Mouse (Mus musculus): ENCODE measurements at regions not wholly inside any gene's neighbourhood (a gene's known extent, or its start where the extent isn't known, plus 50 kb on each side); places are given as distances from the start of the nearest gene placed in this dataset.

DNA sequence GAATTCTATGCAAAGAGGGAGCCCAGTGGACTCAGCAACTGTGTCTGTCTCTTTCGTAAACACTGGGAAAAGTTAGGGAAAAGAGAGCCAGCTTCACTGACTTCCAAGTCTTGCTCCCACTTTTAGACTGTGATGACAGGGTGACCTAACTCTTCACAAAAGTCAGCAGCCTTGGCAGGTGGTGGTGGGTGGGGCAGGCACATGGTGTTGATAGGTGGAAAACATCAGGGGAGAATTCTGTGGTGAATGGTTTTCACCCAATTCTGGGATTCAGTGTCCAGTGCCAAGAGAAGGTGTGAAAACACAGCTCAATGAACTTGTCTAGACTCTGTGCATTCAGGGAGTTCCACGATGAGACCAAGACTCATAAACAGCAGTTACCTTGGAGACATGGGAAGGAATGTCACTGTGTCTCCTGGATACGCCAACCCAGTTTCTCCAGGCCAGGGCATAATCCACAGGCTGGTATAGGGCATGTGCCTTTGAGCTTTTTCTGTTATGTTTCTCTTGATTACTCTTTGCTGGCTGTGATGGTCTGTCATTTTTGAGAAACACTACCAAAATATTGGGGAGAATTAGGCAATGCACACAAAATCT, 238.9 kb upstream of the Ednra start:
- no peaks in the 10 kb centered on the region for H3K4me1 ChIP-seq (ENCODE audit: control insufficient read depth, insufficient read depth, low read length)
- H3K27me3 ChIP-seq (ENCODE audit: control insufficient read depth, insufficient read depth, low read length, poor library complexity, severe bottlenecking), result no peaks in the 10 kb centered on the region; the same call in 1 of the 2 replicates
- H3K9me3 ChIP-seq (replicated peaks; ENCODE audit: control insufficient read depth, insufficient read depth, low read length, poor library complexity, severe bottlenecking), result peaks cover 5% of the 10 kb centered on the region; the same call in 1 of the 2 replicates
- H3K9ac ChIP-seq (ENCODE audit: low read depth, poor library complexity, severe bottlenecking), result no peak overlapping the region
- H3K4me3 ChIP-seq (ENCODE audit: low read depth, low read length), result no peak overlapping the region
- TF ChIP-seq EP300 (IDR thresholded peaks at IDR 0.05; ENCODE audit: insufficient read depth, low read depth, low read length) (no peak), CTCF (IDR thresholded peaks at IDR 0.05; ENCODE audit: low read depth, low read length) (no peak), POLR2A (IDR thresholded peaks at IDR 0.05; ENCODE audit: insufficient read depth, low read length) (no peak)
- H3K27ac ChIP-seq (ENCODE audit: insufficient read depth, low read length), result no peak overlapping the region
- no peaks in the 10 kb centered on the region for H3K36me3 ChIP-seq (ENCODE audit: control insufficient read depth, insufficient read depth, low read length, poor library complexity, severe bottlenecking)

DNA sequence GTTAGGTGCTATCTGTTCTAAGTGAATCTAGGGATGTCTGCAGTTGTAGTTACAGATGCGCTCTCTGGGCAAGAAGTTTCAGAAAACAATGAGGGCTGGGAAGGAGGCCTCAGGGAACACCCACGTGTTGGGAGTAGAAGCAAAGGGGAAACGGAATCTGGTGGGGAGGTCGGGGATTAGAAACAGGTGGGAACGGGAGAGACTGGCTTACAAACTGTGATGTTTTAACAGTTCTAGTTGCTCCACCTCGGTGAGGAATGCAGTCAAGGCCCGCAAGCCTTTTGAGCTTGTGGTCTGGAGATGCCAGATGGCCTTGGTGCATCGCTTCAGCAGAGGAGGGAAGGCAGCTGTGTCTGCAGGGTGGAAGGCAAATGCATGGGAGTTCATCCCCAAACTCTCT, 242.7 kb upstream of the Ttc29 start:
- Histone ChIP-seq H3K4me1 (ENCODE audit: control insufficient read depth, insufficient read depth, low read length) (no peaks in the 10 kb centered on the region), H3K9ac (ENCODE audit: low read depth, poor library complexity, severe bottlenecking) (no peak overlapping the region), H3K4me3 (ENCODE audit: low read depth, low read length) (no peak overlapping the region), H3K36me3 (ENCODE audit: control insufficient read depth, insufficient read depth, low read length, poor library complexity, severe bottlenecking) (no peaks in the 10 kb centered on the region), H3K27me3 (ENCODE audit: control insufficient read depth, insufficient read depth, low read length, poor library complexity, severe bottlenecking) (no peaks in the 10 kb centered on the region), H3K27ac (ENCODE audit: insufficient read depth, low read length) (no peak overlapping the region), H3K9me3 (replicated peaks; ENCODE audit: control insufficient read depth, insufficient read depth, low read length, poor library complexity, severe bottlenecking) (peaks cover 5% of the 10 kb centered on the region; the same call in 1 of the 2 replicates)
- TF ChIP-seq POLR2A (IDR thresholded peaks at IDR 0.05; ENCODE audit: insufficient read depth, low read length), result no peak
- TF ChIP-seq CTCF (IDR thresholded peaks at IDR 0.05; ENCODE audit: low read depth, low read length), result no peak
- no peak for TF ChIP-seq EP300 (IDR thresholded peaks at IDR 0.05; ENCODE audit: insufficient read depth, low read depth, low read length)

DNA sequence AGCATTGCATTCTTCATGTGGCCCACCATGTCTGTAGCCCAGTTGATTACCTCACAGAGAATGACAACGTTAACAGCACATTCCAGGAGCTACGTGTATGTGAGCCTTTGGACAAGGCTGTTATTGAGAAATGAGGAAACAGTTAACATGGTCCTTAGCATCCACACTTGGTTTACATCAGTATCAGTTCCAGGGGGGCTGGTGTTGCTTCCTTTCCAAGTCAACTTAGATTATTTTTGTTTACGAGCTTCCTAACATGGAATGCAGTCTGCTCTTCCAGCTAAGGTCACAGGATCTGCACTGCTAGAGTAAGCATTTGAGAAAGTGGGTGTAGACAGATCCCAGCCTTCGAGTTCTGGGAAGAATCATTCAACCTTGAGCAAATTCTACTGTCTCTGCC, 239.4 kb upstream of the Ttc29 start:
- H3K27me3 ChIP-seq (ENCODE audit: control insufficient read depth, insufficient read depth, low read length, poor library complexity, severe bottlenecking), result no peaks in the 10 kb centered on the region
- no peaks in the 10 kb centered on the region for H3K9me3 ChIP-seq (replicated peaks; ENCODE audit: control insufficient read depth, insufficient read depth, low read length, poor library complexity, severe bottlenecking)
- no peak overlapping the region for H3K27ac ChIP-seq (ENCODE audit: insufficient read depth, low read length)
- H3K4me1 ChIP-seq (ENCODE audit: control insufficient read depth, insufficient read depth, low read length), result no peaks in the 10 kb centered on the region
- no peaks in the 10 kb centered on the region for H3K36me3 ChIP-seq (ENCODE audit: control insufficient read depth, insufficient read depth, low read length, poor library complexity, severe bottlenecking)
- TF ChIP-seq CTCF (IDR thresholded peaks at IDR 0.05; ENCODE audit: low read depth, low read length), result no peak
- TF ChIP-seq EP300 (IDR thresholded peaks at IDR 0.05; ENCODE audit: insufficient read depth, low read depth, low read length), result no peak
- no peak for TF ChIP-seq POLR2A (IDR thresholded peaks at IDR 0.05; ENCODE audit: insufficient read depth, low read length)
- no peak overlapping the region for H3K4me3 ChIP-seq (ENCODE audit: low read depth, low read length)
- H3K9ac ChIP-seq (ENCODE audit: low read depth, poor library complexity, severe bottlenecking), result no peak overlapping the region

DNA sequence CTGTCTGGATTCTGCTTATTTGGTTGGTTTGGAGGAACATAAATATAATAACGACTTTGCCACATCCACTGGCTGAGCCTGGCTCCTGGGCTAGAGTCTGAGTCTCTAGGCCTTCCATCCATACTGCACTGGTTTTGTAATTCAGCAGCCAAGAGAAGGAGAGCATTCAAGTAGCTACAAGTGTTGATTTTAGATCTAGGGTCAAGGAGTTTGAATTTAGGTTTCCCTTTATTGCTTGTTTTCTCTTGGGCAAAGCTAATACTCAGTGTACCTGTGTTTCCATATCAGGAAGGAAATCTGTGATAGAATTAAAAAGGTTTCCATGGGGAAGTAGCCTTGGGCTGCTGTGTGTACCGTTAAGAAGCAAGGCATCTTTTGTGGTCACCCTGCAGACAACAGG, 234.0 kb upstream of the Ttc29 start:
- no peak overlapping the region for H3K27ac ChIP-seq (ENCODE audit: insufficient read depth, low read length)
- no peaks in the 10 kb centered on the region for H3K9me3 ChIP-seq (replicated peaks; ENCODE audit: control insufficient read depth, insufficient read depth, low read length, poor library complexity, severe bottlenecking)
- H3K4me1 ChIP-seq (ENCODE audit: control insufficient read depth, insufficient read depth, low read length), result no peaks in the 10 kb centered on the region

DNA sequence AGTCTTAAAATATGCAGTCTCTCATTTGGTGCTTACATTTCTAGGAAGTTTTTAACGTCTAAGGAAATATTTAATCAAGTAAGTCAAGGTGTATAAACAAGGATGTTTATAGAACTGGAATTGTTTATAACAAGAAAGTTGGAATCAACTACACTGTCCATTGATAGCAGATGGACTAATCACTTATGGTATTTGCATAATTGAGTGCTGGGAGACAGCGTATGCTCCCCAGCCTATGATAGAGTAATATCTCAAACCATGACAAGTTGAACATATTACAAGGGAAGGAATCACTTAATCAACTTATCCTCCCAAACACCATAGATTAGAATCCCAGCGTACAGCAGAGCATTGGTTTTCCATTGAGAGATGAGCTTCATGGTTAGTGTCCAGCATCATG, 232.4 kb upstream of the Ttc29 start:
- no peak for TF ChIP-seq POLR2A (IDR thresholded peaks at IDR 0.05; ENCODE audit: insufficient read depth, low read length)
- TF ChIP-seq CTCF (IDR thresholded peaks at IDR 0.05; ENCODE audit: low read depth, low read length), result no peak
- no peak for TF ChIP-seq EP300 (IDR thresholded peaks at IDR 0.05; ENCODE audit: insufficient read depth, low read depth, low read length)

More for the DNA sequence above, 234.0 kb upstream of the Ttc29 start:
- TF ChIP-seq EP300 (IDR thresholded peaks at IDR 0.05; ENCODE audit: insufficient read depth, low read depth, low read length), result no peak
- TF ChIP-seq CTCF (IDR thresholded peaks at IDR 0.05; ENCODE audit: low read depth, low read length), result no peak
- TF ChIP-seq POLR2A (IDR thresholded peaks at IDR 0.05; ENCODE audit: insufficient read depth, low read length), result no peak
- no peaks in the 10 kb centered on the region for H3K36me3 ChIP-seq (ENCODE audit: control insufficient read depth, insufficient read depth, low read length, poor library complexity, severe bottlenecking)
- H3K4me3 ChIP-seq (ENCODE audit: low read depth, low read length), result no peak overlapping the region
- no peaks in the 10 kb centered on the region for H3K27me3 ChIP-seq (ENCODE audit: control insufficient read depth, insufficient read depth, low read length, poor library complexity, severe bottlenecking)
- no peak overlapping the region for H3K9ac ChIP-seq (ENCODE audit: low read depth, poor library complexity, severe bottlenecking)

DNA sequence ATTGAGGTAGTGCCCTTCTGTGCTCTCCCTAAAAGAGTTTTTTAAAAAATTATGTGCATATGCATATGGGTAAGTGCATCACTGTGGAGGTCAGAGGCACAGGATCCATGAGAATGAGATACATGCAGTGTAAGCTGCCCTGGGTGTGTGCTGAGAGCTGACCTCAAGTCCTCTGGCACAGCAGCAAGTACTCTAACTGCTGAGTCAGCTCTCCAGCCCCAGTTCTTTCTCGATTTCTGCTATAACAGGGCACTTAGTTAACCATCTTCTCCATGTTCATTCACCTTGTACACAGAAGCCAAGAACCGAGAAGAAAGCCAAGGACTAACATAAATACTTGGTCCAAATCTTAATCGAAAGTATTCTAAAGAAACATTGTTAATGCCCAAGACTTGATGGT, 231.1 kb upstream of the Ttc29 start:
- H3K27me3 ChIP-seq (ENCODE audit: control insufficient read depth, insufficient read depth, low read length, poor library complexity, severe bottlenecking), result no peaks in the 10 kb centered on the region
- H3K4me3 ChIP-seq (ENCODE audit: low read depth, low read length), result no peak overlapping the region
- H3K9ac ChIP-seq (ENCODE audit: low read depth, poor library complexity, severe bottlenecking), result no peak overlapping the region
- H3K27ac ChIP-seq (ENCODE audit: insufficient read depth, low read length), result no peak overlapping the region
- H3K4me1 ChIP-seq (ENCODE audit: control insufficient read depth, insufficient read depth, low read length), result no peaks in the 10 kb centered on the region
- no peaks in the 10 kb centered on the region for H3K36me3 ChIP-seq (ENCODE audit: control insufficient read depth, insufficient read depth, low read length, poor library complexity, severe bottlenecking)
- H3K9me3 ChIP-seq (replicated peaks; ENCODE audit: control insufficient read depth, insufficient read depth, low read length, poor library complexity, severe bottlenecking), result no peaks in the 10 kb centered on the region
- TF ChIP-seq EP300 (IDR thresholded peaks at IDR 0.05; ENCODE audit: insufficient read depth, low read depth, low read length), result no peak
- no peak for TF ChIP-seq CTCF (IDR thresholded peaks at IDR 0.05; ENCODE audit: low read depth, low read length)
- TF ChIP-seq POLR2A (IDR thresholded peaks at IDR 0.05; ENCODE audit: insufficient read depth, low read length), result no peak

More for the DNA sequence above, 232.4 kb upstream of the Ttc29 start:
- Histone ChIP-seq H3K9ac (ENCODE audit: low read depth, poor library complexity, severe bottlenecking) (no peak overlapping the region), H3K27ac (ENCODE audit: insufficient read depth, low read length) (no peak overlapping the region), H3K4me3 (ENCODE audit: low read depth, low read length) (no peak overlapping the region), H3K27me3 (ENCODE audit: control insufficient read depth, insufficient read depth, low read length, poor library complexity, severe bottlenecking) (no peaks in the 10 kb centered on the region), H3K9me3 (replicated peaks; ENCODE audit: control insufficient read depth, insufficient read depth, low read length, poor library complexity, severe bottlenecking) (no peaks in the 10 kb centered on the region), H3K36me3 (ENCODE audit: control insufficient read depth, insufficient read depth, low read length, poor library complexity, severe bottlenecking) (no peaks in the 10 kb centered on the region), H3K4me1 (ENCODE audit: control insufficient read depth, insufficient read depth, low read length) (no peaks in the 10 kb centered on the region)

Data from ES-Bruce4 (cell line).